Mouse (Mus musculus) forebrain, embryonic 12.5 days (tissue): ENCODE measurements at regions not wholly inside any gene's neighbourhood (a gene's known extent, or its start where the extent isn't known, plus 50 kb on each side); places are given as distances from the start of the nearest gene placed in this dataset.

Experiments
- ATAC-seq: fragments of 200-750 bp; cut with Nextera tagmentation; 2 replicates; pipeline ENCODE4 v1.8.0; 2017; ENCODE audit warnings: moderate TSS enrichment; ENCODE audit not compliant: low FRiP score
- H3K27ac ChIP-seq: fragments of 300-500 bp; sonication (generic); 2 replicates; pipeline ENCODE4 v1.5.1; 2016; ENCODE audit warnings: mild to moderate bottlenecking
- H3K27me3 ChIP-seq: fragments of 300-500 bp; sonication (generic); 2 replicates; pipeline ENCODE4 v1.6.1; 2016; ENCODE audit warnings: mild to moderate bottlenecking
- H3K36me3 ChIP-seq: fragments of 300-500 bp; sonication (generic); replicated peaks from 2 replicates; pipeline ENCODE4 v1.6.1; 2016; ENCODE audit warnings: mild to moderate bottlenecking
- H3K4me1 ChIP-seq: fragments of 300-500 bp; sonication (generic); 2 replicates; pipeline ENCODE4 v1.6.1; 2016
- H3K4me2 ChIP-seq: fragments of 300-500 bp; sonication (generic); 2 replicates; pipeline ENCODE4 v1.6.1; 2016; ENCODE audit warnings: mild to moderate bottlenecking, moderate library complexity
- H3K4me3 ChIP-seq: fragments of 300-500 bp; sonication (generic); replicated peaks from 2 replicates; pipeline ENCODE4 v1.5.1; 2016; ENCODE audit warnings: mild to moderate bottlenecking
- H3K9ac ChIP-seq: fragments of 300-500 bp; sonication (generic); 2 replicates; pipeline ENCODE4 v1.6.1; 2016; ENCODE audit warnings: mild to moderate bottlenecking
- H3K9me3 ChIP-seq: fragments of 300-500 bp; sonication (generic); 2 replicates; pipeline ENCODE4 v1.6.1; 2016
- WGBS: fragments of 180-500 bp; shearing (Covaris S2); methylation state at CpG from one replicate; pipeline ENCODE4 v1.1.7; 2016; 5-methylcytosine and 5-hydroxymethylcytosine counted together

DNA sequence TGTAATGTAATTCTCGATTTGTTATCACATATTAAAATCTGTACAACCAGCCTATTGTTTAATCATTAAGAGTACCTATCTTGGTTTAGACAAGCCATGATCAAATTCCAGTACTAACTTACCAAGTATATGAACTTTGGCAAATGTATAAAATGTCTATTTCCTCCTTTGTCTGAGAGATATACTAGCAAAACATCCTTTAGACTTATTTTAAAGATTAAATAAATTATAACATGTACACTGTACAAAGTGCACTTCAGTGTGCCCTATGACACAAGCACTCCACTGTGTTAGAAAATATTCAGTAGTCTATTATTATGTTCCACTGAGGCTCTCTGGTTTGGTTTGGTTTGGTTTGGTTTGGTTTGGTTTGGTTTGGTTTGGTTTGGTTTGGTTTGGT is 156.0 kb upstream of the Fat1 start:
- Histone ChIP-seq H3K9ac (no peak overlapping the region), H3K4me3 (no peak overlapping the region), H3K27me3 (no peaks in the 10 kb centered on the region), H3K4me2 (no peak overlapping the region), H3K9me3 (no peaks in the 10 kb centered on the region), H3K27ac (no peak overlapping the region), H3K4me1 (no peaks in the 10 kb centered on the region), H3K36me3 (no peaks in the 10 kb centered on the region)
- ATAC-seq: no peak
- 96% methylated on average over 1 of the region's 1 CpGs for WGBS

DNA sequence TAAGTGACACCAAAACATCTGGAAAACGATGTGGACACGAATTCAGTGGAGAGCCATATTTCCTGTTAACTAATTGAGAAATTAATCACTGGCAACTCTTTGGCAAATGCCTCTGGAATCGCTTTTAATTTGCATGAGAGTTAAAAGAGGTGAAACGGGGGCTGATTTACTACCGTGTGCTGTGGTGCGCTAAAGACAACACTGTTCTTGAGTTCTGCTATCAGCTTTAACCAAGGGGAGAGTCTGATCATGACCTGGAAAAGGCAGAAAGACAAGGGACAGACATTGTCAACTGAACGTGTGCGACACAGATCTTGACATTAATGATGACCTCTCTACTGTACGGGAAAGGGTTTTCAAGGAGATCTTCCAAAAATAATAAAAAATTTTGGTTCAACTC is 152.8 kb upstream of the Fat1 start:
- Histone ChIP-seq H3K9me3 (no peaks in the 10 kb centered on the region), H3K4me2 (no peak overlapping the region), H3K27ac (no peak overlapping the region), H3K4me3 (no peak overlapping the region), H3K27me3 (no peaks in the 10 kb centered on the region), H3K9ac (no peak overlapping the region), H3K4me1 (peaks cover 5% of the 10 kb centered on the region; the same call in 1 of the 2 replicates), H3K36me3 (no peaks in the 10 kb centered on the region)
- 91% methylated on average over 9 of the region's 9 CpGs for WGBS
- ATAC-seq: no peak

DNA sequence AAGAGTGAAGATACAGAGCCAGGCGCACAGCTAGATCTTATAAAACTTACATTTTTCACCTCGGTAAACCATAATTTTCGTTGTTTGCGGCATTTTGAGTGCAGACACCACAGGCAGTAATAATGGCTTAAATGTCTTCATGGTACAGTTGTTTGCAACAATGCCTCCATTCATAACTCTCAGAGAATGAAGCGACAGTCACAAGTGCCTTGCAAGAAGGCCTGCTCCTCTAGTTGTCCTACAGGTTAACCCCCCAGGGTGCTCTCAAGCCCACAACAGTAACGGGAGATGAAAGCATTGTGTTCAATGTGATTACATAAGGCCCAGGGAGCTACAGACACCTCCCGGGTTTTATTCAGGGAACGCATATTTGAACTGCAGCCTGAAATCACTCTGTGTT is 150.1 kb upstream of the Fat1 start:
- ATAC-seq: 0 out of 2 replicates have a peak, but pooled peaks have one; percentile 36
- H3K4me3 ChIP-seq: no peak overlapping the region
- WGBS: 27% methylated on average over 8 of the region's 8 CpGs

DNA sequence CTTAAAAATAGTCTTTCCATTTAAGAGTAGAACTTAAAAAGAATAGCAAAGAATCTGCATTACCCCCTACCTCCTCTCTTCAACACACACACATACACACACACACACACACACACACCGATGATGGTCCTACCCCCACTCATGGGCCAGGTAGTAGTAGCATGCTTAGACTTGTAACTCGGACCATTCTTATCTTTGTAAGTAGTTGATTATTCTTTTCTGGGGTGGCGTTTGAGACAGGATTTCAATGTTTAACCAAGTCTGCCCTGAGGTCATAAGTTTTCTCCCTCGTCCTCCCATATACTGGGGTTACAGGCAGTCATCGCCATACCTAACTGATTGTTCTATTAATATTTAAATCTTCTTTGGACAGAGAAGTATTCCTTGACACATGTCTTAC is 148.5 kb upstream of the Fat1 start:
- ATAC-seq: no peak
- Histone ChIP-seq H3K27me3 (no peaks in the 10 kb centered on the region), H3K4me3 (no peak overlapping the region), H3K27ac (no peak overlapping the region), H3K4me1 (peaks cover 5% of the 10 kb centered on the region; the same call in 1 of the 2 replicates), H3K9me3 (no peaks in the 10 kb centered on the region), H3K9ac (no peak overlapping the region), H3K4me2 (no peak overlapping the region), H3K36me3 (no peaks in the 10 kb centered on the region)
- WGBS: 89% methylated on average over 5 of the region's 5 CpGs

More for the DNA sequence above, 150.1 kb upstream of the Fat1 start:
- H3K4me2 ChIP-seq: no peak overlapping the region
- no peaks in the 10 kb centered on the region for H3K36me3 ChIP-seq
- H3K9ac ChIP-seq: no peak overlapping the region
- peaks cover 5% of the 10 kb centered on the region; the same call in 1 of the 2 replicates for H3K4me1 ChIP-seq
- H3K27me3 ChIP-seq: no peaks in the 10 kb centered on the region
- H3K9me3 ChIP-seq: no peaks in the 10 kb centered on the region
- H3K27ac ChIP-seq: no peak overlapping the region

GRCm38 (mm10) chr8:44788290-44788689 is 147.0 kb upstream of the Fat1 start:
- Histone ChIP-seq H3K4me2 (no peak overlapping the region), H3K4me1 (peaks cover 5% of the 10 kb centered on the region; the same call in 1 of the 2 replicates), H3K27me3 (no peaks in the 10 kb centered on the region), H3K9me3 (no peaks in the 10 kb centered on the region), H3K36me3 (no peaks in the 10 kb centered on the region), H3K27ac (no peak overlapping the region), H3K9ac (no peak overlapping the region), H3K4me3 (no peak overlapping the region)
- WGBS: 91% methylated on average over 3 of the region's 3 CpGs
- ATAC-seq: no peak

- Histone ChIP-seq H3K27ac (no peak overlapping the region), H3K27me3 (no peaks in the 10 kb centered on the region), H3K4me1 (no peaks in the 10 kb centered on the region), H3K9me3 (no peaks in the 10 kb centered on the region), H3K4me3 (no peak overlapping the region), H3K36me3 (no peaks in the 10 kb centered on the region), H3K4me2 (no peak overlapping the region), H3K9ac (no peak overlapping the region)
- WGBS: 74% methylated on average over 3 of the region's 3 CpGs
- ATAC-seq: no peak
Measured at GRCm38 (mm10) chr8:44799513-44799912, 135.7 kb upstream of the Fat1 start.

DNA sequence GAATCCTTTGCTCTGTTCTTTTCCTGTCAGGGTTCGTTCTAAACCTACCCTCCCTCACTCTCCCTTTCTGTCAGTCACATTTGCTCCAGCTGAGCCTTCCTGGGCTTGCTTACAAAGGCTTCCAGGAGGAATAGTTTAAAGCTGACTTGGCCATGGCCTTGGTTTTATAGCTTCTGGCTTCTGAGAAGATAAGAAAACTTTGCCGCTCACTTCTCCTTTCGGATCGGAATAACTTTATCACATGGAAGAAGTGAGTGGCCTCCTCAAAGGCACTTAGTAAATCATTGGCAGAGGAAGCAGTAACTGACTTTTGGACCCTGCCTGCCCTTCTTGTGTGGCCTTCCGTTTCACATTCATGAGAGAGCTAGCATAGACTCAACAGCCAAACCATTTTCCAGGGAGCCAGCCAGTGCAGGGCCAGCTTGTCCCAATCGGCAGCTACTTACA is 134.4 kb upstream of the Fat1 start:
- H3K4me1 ChIP-seq: no peaks in the 10 kb centered on the region
- no peak for ATAC-seq
- no peak overlapping the region for H3K27ac ChIP-seq
- H3K9me3 ChIP-seq: no peaks in the 10 kb centered on the region
- H3K9ac ChIP-seq: no peak overlapping the region
- no peak overlapping the region for H3K4me3 ChIP-seq
- WGBS: 82% methylated on average over 6 of the region's 6 CpGs
- no peaks in the 10 kb centered on the region for H3K27me3 ChIP-seq
- no peak overlapping the region for H3K4me2 ChIP-seq
- no peaks in the 10 kb centered on the region for H3K36me3 ChIP-seq

DNA sequence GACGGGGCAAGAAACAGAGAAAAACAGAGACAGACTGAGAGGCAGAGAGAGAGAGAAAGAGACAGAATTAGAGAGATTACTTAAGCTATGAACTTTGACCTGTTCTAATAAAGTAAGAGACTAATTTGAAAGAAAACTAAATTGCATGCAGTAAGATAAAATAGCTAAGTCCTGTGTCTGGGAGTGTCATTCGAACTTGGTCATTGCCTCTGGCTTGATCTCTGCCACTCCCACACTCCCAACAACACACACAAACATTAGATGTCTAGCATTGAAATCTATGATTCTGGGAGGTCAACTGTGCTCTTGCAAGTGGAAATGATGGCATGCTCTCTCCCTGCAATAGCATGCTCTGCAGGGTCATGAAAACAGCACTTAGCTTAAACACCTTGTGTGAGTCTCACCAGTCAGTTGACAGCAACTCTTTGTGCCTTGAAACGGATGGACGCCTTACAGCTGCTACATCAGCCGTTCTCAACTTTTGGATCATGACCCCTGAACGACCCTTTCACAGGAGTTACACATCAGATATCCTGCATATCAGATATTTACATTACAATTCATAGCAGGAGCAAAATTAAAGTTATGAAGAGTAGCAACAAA is 133.5 kb upstream of the Fat1 start:
- Histone ChIP-seq H3K9ac (no peak overlapping the region), H3K9me3 (no peaks in the 10 kb centered on the region), H3K4me3 (no peak overlapping the region), H3K27me3 (no peaks in the 10 kb centered on the region), H3K4me2 (no peak overlapping the region), H3K4me1 (no peaks in the 10 kb centered on the region), H3K27ac (no peak overlapping the region), H3K36me3 (no peaks in the 10 kb centered on the region)
- ATAC-seq: no peak
- 60% methylated on average over 6 of the region's 6 CpGs for WGBS

DNA sequence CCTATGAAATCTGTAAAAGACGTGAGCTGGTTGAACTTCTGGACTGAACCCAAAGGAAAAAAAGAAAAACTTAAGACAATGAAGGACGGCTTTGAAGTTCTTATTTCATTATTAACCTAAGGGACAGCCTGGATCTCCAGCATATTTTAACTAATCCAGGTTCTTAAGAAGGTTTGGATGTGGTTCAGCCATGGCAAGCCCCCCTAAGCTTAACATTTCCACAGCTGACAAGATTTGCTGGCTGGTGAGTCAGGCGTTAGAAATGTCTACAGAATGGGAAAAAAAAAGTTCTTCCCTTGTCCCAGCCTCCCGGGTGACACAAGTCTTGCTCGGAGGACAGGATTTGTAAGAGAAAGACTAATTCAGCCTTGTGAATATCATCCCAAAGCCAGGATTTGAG is 132.9 kb upstream of the Fat1 start:
- Histone ChIP-seq H3K9me3 (no peaks in the 10 kb centered on the region), H3K4me2 (no peak overlapping the region), H3K4me1 (no peaks in the 10 kb centered on the region), H3K36me3 (no peaks in the 10 kb centered on the region), H3K9ac (no peak overlapping the region), H3K27me3 (no peaks in the 10 kb centered on the region), H3K4me3 (no peak overlapping the region), H3K27ac (no peak overlapping the region)
- 60% methylated on average over 5 of the region's 5 CpGs for WGBS
- ATAC-seq: no peak

GRCm38 (mm10) chr8:44804414-44805178 is 130.7 kb upstream of the Fat1 start:
- no peak for ATAC-seq
- H3K4me2 ChIP-seq: no peak overlapping the region
- no peak overlapping the region for H3K4me3 ChIP-seq
- no peaks in the 10 kb centered on the region for H3K27me3 ChIP-seq
- H3K27ac ChIP-seq: no peak overlapping the region
- H3K9ac ChIP-seq: no peak overlapping the region
- no peaks in the 10 kb centered on the region for H3K4me1 ChIP-seq
- no peaks in the 10 kb centered on the region for H3K9me3 ChIP-seq
- no peaks in the 10 kb centered on the region for H3K36me3 ChIP-seq
- 19% methylated on average over 12 of the region's 14 CpGs for WGBS

GRCm38 (mm10) chr8:44805179-44805815 is 129.9 kb upstream of the Fat1 start:
- WGBS: 72% methylated on average over 11 of the region's 11 CpGs
- ATAC-seq: no peak
- no peak overlapping the region for H3K4me2 ChIP-seq
- H3K9ac ChIP-seq: no peak overlapping the region
- no peaks in the 10 kb centered on the region for H3K9me3 ChIP-seq
- H3K27me3 ChIP-seq: no peaks in the 10 kb centered on the region
- no peaks in the 10 kb centered on the region for H3K36me3 ChIP-seq
- no peak overlapping the region for H3K27ac ChIP-seq
- no peak overlapping the region for H3K4me3 ChIP-seq
- no peaks in the 10 kb centered on the region for H3K4me1 ChIP-seq

DNA sequence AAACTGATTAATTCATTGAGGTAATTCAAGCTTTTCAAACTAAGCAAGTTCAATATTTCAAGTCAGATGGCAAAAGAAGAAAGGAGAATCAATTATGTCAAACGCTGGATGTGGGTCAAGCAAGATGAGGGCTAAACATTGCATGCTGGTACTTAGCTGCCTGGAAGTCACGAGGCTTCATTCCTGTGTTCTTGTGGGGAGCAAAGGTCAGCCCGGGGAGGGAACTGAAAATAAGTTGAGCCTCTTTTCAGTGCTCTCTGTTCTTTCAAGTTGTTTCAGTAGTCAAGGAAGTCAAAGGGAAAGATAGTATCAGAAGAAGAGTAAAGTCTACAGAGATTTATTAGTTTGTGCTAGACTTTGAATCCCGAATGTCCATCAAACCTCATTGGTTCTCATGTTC is 122.9 kb upstream of the Fat1 start:
- H3K4me1 ChIP-seq: no peaks in the 10 kb centered on the region
- no peaks in the 10 kb centered on the region for H3K9me3 ChIP-seq
- H3K36me3 ChIP-seq: no peaks in the 10 kb centered on the region
- no peaks in the 10 kb centered on the region; the same call in 1 of the 2 replicates for H3K27me3 ChIP-seq
- H3K4me2 ChIP-seq: no peak overlapping the region
- H3K4me3 ChIP-seq: no peak overlapping the region
- WGBS: 78% methylated on average over 4 of the region's 4 CpGs
- H3K9ac ChIP-seq: no peak overlapping the region
- ATAC-seq: no peak
- no peak overlapping the region for H3K27ac ChIP-seq
